Mouse (Mus musculus): ENCODE measurements around the gene Fam120b.

The Fam120b gene

DNA sequence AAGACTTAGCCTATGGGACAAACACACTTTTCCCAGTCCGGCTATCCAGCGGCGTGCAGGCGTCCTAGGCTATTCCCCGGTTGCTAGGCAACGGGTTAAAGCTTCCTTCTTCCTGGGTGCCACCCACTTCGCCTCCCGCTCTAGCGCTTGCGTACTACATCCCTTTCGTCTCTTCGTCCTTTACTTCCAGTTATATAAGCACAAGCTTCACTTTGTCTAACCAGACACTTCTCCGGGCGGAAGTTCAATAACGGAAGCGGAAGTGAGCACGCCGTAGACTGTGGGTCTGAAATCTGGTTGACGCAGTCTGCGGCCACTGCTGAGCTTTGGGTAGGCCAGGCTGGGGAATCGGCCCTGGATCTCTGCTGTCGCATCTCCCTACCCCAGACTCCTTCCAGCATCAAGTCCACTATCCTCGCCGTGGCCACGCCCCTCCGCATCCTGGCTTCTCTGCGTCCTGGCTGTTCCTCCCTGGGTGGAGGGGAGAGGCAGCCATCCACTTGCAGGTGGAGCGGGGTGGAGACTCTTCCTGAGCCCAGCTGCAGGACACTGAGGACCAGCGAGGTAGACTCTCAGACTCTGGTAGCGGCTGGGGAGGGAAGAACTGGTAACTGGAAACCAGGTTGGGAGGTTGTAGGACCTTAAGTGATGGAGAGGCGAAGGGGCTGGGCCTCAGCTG lies at the start of gene Fam120b:
Fam120b (plus strand) TSS at position 206 of the 679 bp plus-strand sequence.
- peak; percentile 94 for DNase-seq (ENCODE audit: low read depth, low spot score)

DNA sequence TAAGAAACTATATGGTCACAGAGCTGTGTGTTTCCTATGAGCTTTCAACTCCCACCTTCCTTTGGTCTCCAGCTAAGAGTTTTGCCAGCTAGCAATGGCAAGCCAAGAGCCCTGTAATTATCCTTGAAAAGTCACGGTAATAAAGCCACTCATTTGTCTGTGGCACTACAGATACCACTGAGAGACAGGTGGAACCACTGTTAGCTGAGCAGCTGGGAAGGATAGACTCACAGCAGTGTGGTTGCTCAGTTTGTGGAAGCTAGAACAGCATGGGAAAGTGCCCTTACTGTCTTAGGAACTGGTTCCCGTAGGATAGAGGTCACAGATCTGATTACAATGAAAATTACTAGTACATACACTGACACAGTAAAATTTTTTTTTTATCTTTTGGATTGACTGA lies 45.9 kb upstream of the Fam120b start:
- no peak for DNase-seq (ENCODE audit: low read depth, low spot score)

DNA sequence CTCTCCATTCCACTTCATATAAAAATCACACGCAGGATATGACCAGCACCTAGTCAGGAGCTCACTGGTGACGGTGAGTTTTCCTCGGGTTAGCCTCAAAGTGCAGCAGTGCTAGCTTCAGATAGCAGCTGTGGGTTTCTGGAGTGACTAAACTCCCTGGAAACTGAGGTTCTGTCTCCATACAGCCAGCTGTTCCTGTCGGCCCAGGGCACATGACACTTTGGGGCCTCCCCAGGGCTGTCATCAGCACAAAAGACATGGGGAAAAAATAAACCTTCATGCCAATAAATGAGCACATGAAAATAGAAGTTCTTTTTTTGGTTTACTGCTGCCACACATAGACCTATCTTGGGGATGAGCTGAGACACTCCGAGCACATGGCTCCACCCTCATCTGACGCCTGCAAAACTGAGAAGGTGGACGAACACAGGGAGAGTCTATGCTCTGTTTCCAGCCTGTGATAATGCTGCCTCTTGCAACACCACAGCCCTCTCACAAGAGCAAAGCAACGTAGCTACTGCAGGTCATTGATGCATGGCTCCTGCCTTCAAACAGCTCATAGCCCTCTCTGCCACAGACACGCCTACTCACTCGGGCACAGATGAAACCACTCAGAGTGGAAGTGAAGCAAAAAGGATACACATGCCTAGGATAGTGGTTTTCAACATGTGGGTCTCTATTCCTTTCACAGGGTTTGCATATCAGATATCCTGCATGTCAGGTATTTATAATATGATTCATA lies 43.0 kb upstream of the Fam120b start:
- DNase-seq (ENCODE audit: low read depth, low spot score): no peak

DNA sequence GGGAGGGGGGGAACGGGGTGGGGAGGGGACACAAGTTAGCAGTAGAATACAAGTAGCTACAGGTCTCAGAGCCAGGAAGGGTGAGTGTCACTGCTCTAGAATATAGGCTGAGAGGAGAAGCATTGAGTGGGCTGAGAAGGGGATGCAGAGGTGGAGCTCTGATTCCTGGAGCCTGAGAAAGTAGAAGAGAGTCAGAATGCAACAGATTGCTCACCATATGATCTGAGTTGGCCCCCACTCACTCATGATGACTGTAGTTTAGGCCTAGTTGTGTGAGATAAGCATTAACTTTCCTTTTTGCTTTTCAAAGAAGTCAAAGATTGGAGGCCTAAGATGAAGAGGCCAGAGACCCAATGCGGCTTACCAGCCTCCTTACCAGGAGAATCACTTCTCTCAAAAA lies 42.0 kb upstream of the Fam120b start:
- DNase-seq (ENCODE audit: low read depth, low spot score): no peak

DNA sequence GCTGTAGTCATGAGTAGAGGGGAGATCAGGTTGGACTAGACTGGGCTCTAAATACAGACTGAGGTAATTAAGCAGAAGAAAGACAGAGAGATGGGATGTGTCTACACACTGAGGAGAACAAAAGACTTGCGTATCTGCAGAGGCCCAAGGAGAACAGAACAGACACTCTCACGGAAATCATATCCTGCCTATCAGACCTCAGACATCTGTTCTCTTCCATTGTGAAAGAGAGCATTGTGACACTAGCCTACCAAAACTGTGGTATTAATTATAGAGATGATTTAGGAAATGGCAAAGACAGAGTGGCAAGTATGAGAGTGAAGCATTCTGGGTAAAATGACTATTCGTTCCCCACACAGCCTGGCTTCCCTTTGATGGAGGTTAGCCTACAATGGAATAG lies 40.9 kb upstream of the Fam120b start:
- no peak for DNase-seq (ENCODE audit: low read depth, low spot score)

DNA sequence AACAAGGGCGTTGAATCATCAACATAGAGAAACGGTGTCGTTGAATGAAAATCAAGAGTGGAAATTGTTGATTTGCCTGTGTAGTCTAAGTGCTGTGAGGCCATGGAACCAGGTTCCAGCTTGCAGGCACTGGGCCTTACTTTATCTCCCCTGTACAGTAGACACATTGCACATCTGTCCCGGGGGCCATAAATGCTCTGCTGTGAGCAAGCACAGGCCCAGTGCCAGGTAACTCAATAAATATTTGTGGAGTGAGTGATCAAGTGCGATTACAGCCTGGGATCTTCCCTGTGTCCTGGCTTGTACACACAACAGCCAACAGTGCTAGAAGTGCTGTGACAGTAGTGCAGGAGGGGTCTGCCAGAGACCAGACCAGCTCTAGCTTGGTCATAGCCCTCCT lies 39.5 kb upstream of the Fam120b start:
- DNase-seq (ENCODE audit: low read depth, low spot score): no peak

DNA sequence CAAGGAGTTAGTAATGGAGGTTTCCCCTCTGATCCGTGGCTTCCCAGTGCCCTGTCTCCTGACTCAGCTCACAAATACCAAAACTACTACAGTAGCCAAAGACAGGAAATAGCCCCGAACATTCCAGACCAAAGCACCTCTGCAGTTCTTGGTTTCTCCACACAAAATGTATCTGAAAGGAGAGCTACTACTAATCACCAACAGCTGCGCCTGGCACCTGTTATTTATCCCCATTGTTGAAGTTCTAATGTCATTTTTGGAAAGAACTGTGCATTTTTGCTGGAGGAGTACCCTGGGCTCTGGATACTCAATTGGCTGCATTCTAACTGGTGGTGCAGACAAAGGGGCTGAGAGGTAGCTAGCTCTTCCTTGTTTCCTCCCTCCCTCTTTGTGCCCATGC lies 38.9 kb upstream of the Fam120b start:
- no peak for DNase-seq (ENCODE audit: low read depth, low spot score)

DNA sequence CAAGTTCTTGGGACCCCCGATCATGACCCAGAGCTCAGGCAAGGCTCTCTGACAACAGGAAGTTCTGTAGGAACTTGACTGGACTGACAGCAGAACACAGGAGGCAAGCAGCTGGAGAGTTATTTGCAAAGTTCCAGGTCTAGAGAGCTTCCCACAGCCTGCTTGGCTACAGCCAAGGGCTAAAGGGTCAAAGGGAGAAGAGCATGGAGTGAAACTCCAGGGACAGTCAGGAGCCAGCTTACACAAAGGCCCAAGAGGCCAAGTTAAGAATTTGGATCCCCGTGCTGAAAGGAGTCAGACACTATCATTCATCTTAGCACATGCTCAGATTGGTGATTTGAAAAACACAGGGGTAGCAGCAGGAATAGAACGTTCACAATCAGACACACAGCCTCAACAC lies 32.3 kb upstream of the Fam120b start:
- DNase-seq (ENCODE audit: low read depth, low spot score): no peak

DNA sequence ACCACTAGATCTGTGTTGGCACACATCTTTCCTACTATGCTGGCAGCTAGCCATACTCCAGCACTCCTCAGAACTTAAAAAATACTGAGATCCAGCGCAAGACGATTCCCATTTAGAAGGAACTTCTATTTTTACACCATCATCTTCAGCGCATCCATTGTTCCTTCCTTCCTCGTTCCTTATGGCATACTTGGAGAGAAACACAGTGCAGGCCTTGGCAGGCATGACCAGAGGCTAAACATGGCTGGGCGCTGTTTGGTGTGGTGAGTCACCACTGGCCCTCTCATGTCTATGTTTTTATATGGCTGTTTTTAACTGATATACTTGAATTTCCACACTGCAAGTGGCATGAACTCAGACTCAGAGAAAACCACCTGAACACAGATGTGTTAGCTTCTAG lies 30.4 kb upstream of the Fam120b start:
- DNase-seq (ENCODE audit: low read depth, low spot score): no peak

DNA sequence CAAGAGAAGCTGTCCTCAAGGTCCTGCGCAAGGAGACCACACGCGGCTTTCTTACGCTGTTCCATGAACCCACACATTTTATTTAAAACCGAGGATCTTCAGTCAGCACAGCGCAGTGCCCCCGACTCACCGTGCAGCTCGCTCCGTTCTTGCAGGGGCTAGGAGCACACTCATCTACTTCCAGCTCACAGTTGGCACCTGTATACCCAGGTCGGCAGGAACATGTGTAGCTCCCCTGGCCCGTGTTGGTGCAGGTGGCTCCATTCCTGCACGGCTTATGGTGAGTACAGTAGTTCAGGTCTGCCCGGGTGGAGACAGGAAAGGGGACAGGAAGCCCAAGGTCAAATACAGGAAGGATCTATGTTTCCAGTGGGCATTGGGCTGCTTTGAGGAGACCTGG lies 25.6 kb upstream of the Fam120b start:
- DNase-seq (ENCODE audit: low read depth, low spot score): no peak

DNA sequence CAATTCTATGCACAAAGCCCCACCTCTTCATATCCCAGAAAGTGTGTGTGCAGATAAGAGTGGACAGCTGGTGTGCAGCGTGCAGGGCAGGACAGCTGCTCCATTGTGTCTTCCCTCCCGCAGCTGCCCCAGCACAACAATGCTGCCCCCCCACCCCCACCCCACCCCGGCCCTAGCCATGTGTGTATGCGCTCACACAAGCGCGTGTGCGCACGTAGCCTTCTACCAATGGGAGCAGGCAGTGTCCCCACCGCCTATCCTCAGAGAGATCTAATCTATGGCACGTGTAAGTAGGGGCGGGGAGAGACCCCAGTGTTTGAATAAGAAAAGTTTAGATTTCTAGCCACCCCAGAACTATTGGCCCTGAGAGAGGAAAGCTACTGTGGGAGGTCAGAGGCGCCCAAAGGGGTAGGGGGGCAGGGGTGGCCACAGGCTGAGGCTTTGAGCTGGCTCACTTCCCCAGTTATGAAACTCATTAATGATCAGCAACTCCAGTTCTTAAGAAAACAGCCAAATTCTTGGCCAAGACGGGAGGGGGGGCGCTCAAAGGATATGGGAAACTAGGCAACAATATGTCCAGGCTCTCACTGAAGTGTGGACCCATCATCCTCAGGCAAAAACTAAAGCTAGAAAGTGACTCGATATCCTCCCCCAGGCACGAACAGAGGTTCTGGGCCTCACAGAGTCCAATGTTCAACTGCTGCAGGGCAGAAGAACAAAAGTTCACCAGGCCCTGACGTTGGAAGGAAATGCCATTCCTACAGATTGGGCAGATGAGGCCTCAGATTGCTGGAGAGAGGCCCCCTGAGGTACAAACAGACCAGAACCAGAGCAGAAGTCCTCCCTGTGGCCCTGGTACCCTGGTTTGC lies 23.8 kb upstream of the Fam120b start:
- no peak for DNase-seq (ENCODE audit: low read depth, low spot score)

DNA sequence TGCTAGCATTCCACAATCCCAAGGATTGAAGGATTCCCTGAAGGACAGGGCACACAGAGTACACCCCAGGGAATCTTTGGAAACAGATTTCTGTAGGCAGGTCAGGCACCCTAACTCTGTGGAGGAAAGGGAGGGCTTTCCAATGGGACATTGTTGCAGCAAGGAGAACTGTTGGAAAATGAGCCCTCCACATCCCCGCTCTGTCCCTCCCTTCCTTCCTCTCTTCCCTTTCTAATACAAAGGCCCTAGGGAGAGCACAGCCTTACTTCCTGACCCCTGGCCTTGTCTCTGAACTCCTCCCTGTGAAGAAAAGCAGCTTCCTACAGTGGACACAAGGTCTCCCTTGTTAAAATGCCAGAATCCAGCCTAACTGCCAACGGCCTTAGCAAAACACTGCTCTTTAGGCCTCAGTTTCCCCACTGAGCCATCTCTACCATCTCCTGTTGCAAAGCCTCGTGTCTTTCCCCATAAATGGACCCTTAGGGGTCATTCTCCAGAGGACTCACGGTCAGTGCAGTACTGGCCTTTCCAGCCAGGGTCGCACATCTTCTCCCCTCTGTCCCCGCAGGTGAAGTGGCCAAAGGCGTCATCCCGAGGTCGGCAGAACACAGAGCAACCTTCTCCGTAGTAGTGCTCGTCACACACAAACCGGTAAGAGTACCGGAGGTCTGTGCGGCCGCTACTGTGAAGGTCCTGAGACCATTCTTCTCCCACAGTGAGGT lies 22.9 kb upstream of the Fam120b start:
- no peak for DNase-seq (ENCODE audit: low read depth, low spot score)

DNA sequence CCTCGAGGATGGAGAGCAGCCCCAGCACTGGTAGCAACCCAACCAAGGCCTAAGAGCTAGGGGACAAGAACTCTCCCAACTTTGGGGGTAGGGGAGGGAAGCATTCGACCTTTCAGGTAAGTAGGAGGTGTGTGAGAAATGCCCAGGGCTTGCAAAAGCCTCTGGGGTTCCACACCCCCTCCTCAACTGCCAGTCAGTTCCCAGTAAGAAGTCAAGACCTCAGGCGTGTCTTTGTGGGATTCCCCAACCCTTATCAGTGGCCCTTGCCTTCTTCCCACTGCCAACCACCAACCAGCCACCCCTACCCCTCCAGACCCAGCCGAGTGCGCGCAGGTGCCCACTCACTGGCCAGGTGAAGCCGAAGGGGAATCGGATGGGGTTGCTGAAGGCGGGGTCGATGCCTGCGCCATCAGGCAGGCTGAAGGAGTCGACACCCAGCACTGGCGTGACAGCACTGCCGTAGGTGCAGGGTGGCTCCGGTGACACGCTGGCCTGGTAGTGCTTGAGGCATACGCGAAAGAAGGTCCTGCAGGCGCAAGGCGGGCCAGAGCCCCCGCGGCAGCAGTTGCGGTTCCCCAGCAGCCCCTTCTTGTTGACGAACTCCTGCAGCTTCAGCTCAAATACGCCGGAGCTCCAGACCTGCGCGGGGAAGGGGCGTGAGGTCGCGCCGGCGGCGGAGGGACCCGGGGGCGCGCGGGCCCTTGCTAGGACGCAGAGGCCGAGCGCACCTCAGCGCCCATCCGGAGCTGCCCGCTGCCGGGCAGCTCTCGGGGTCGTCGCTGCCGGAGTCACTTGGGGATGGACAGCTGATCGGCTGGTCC lies 21.5 kb upstream of the Fam120b start:
- no peak for DNase-seq (ENCODE audit: low read depth, low spot score)

DNA sequence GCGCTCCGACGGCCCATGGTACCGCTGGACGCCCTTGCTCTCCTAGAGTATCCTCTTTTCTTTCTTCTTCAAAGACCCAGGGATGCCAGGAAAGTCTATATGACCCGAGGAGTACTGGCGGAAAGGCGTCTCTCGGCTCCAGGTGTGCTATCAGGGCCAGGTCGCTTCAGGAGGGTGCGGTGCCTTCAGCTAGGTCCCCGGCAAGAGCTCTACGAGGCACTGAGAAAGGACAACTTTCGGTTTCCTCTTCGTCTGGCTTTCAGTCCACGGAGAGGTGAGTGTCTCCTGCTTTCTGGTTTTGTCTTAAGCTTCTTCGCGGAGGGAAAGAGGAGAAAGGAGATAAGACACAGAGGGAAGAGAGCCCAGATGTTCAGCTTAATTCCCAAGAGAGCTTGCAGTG lies 20.8 kb upstream of the Fam120b start:
- DNase-seq (ENCODE audit: low read depth, low spot score): no peak

DNA sequence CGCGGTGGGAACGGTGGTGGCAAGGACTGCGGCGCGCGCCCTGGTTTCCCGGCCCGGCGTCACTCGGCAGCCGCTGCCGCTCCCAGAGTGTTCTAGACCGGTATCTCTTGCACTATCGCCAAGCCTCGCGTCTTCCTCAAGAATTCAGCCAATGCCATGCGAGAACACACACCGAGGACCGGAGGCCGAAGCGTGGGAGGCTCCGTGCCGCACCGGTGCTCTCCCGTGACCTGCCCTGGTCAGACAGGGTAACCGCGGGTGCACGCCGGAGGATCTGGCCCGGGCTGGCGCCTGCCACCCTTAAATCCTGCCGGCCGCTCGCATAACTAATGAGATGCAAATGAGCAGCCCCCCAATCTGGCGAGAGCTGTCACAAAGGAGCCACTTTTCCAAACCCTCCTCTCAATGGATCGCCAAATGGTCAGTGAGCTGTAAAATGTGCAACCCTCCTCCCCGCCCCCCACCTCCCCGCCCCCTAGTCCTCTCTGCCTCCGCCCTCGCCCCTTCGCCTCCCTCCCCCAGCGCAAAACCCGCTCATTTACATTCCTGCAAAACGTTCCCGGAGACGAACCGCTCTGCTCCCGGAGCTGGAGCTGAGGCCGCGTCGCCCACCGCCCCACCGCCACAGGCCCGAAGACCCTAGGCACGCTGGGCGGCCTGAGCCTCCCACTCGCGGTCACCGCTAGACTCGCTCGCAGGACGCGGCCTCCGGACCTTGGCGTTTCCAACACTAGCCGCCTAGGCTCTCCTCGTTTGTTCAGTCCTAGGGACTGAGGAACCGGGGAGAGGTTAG lies 20.1 kb upstream of the Fam120b start:
- DNase-seq (ENCODE audit: low read depth, low spot score): peak; percentile 66

DNA sequence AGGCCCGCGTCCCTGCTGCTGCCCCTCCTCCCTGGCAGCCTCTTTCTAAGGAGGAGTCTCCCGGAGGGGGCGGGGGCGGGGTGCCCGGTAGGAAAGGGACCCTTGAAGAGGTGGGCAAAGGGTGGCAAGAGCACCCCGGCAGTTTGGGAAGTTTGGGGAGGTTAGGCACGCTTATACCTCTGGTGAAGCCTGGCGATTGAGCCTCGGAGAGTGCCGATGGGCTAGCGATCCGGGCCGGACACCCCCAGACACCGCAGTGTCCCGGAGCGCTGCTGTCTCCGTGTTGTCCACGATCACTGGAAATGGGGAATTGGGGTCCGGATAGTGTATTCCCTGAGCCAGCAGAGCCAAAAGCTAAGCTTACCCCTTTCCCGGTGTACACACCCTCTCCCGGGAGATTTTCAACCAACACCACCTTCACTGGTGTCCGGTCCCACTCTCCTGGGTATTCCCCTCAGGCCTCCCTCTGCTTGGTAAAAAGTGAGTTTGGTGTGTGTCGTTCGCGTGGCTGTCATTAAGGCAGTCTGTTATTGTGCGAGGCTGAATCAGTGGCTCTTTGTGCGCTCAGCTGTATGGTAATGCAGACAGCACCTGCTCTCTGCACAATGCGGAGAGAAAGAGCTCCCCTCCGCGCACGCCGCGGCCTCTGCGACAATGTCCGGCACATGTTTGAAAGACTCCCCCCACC lies 19.4 kb upstream of the Fam120b start, which contains the start of gene Dll1:
Dll1 (minus strand) TSS at position 379 of the 688 bp plus-strand sequence.
- no peak for DNase-seq (ENCODE audit: low read depth, low spot score)

DNA sequence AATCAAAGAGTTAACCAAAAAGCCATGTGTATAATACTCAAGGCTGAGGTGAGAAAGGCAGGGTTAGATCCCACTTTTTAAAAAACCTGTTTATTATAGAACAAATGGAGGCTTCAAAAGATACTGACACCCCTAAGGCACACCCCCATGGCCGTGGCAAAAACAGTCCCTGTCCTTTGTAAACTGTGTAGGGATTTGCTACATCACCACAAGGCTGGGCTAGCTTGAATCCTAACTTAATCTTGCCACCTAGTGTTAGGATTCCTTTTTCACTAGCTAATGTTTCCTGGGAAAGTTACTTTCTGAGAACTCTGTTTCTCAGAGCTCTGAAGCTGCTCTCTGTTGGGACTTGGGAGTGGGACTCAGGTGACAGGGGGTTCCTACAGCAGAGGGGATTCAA lies 18.1 kb upstream of the Fam120b start:
- DNase-seq (ENCODE audit: low read depth, low spot score): peak; percentile 43

DNA sequence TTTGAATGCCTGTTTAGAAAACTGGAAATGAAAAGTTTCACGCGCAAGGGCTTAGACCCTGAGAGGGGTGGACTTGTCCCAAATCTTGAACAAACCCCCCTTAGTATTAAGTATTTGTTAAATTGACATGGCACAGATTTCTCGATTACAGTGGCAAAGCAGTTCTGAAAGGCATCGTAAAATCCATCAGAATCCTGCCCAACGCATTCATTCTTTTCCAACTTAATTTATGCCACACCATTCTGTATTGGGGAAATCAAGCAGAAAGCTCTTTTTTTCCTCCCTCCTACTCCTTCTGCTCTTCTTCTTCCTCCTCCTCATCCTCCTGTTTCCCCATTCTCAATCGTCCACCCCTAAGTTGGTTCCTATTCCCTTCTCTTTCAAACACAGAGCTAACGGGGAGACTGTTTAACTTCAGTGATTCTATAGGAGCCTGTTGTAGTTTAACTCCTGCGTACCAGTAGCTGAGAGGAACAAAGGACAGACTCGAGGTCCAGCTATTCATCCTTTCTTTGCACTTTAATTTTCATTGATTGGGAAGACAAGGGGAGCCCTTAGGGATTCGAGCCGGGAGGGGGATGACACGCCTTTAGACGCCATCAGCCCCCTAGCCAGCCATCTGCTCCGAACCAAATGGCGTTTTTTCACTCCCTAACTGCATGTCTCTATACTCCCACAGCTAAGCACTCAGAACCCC lies 17.4 kb upstream of the Fam120b start:
- DNase-seq (ENCODE audit: low read depth, low spot score): no peak

Measured in brain, embryonic 18.5 days (tissue).